In genomic region chr7:92235541-92236031, GRCm38 (mm10) we compare ENCODE assay signal across 8 mouse cellular contexts.
DNase-seq lines count a peak whose midpoint lies in the region; ATAC-seq and TF ChIP-seq lines count a peak whose summit lies in the region.

No protein-coding gene starts in this region.

- no peaks in the 10 kb centered on the region for H3K27me3 ChIP-seq in forebrain, embryonic 15.5 days
- no peaks in the 10 kb centered on the region for H3K27me3 ChIP-seq in midbrain, embryonic 12.5 days
- no peaks in the 10 kb centered on the region for H3K27me3 ChIP-seq in lung, postnatal 0 days (replicated peaks; ENCODE audit: insufficient read depth, low read length)

- TF ChIP-seq EP300 in lung, postnatal 0 days (IDR thresholded peaks at IDR 0.05), result no peak

- WGBS in forebrain, embryonic 15.5 days, result 5% methylated on average over 12 of the region's 12 CpGs
- 12% methylated on average over 12 of the region's 12 CpGs for WGBS in midbrain, embryonic 12.5 days
- WGBS in lung, postnatal 0 days, result 58% methylated on average over 12 of the region's 12 CpGs

- no peaks in the 10 kb centered on the region for H3K9me3 ChIP-seq in forebrain, embryonic 15.5 days
- H3K9me3 ChIP-seq in midbrain, embryonic 12.5 days, result no peaks in the 10 kb centered on the region
- no peaks in the 10 kb centered on the region for H3K9me3 ChIP-seq in lung, postnatal 0 days (ENCODE audit: low read length)

- no peak for TF ChIP-seq CTCF in lung, postnatal 0 days (IDR thresholded peaks at IDR 0.05)

- ATAC-seq in frontal cortex, adult (ENCODE audit: low TSS enrichment), result peak; percentile 68
- peak; percentile 73 for ATAC-seq in forebrain, embryonic 15.5 days (replicated peaks)
- ATAC-seq in midbrain, embryonic 12.5 days (ENCODE audit: low FRiP score, low read depth), result peak; percentile 87
- ATAC-seq in lung, postnatal 0 days, result no peak

- H3K36me3 ChIP-seq in forebrain, embryonic 15.5 days, result no peaks in the 10 kb centered on the region
- no peaks in the 10 kb centered on the region for H3K36me3 ChIP-seq in midbrain, embryonic 12.5 days
- no peaks in the 10 kb centered on the region for H3K36me3 ChIP-seq in lung, postnatal 0 days (ENCODE audit: insufficient read depth, low read length)

- peak overlapping the region; percentile 54 for H3K4me2 ChIP-seq in forebrain, embryonic 15.5 days (replicated peaks)
- H3K4me2 ChIP-seq in midbrain, embryonic 12.5 days (replicated peaks), result peak overlapping the region; percentile 59
- H3K4me2 ChIP-seq in lung, postnatal 0 days (replicated peaks; ENCODE audit: low read depth, low read length), result no peak overlapping the region

- no peak for DNase-seq in frontal cortex, postnatal 10 days (ENCODE audit: low spot score in 2 of 2)
- peak; percentile 57 for DNase-seq in cerebellum, adult 9-11 months
- no peak for DNase-seq in lung, postnatal 0 days (ENCODE audit: low spot score)
- DNase-seq in urinary bladder, postnatal 36 days (ENCODE audit: low spot score in 2 of 2), result no peak
- DNase-seq in thymus, postnatal 14 days, result no peak

- H3K4me1 ChIP-seq in forebrain, embryonic 15.5 days, result peaks cover 11% of the 10 kb centered on the region
- peaks cover 18% of the 10 kb centered on the region for H3K4me1 ChIP-seq in midbrain, embryonic 12.5 days
- H3K4me1 ChIP-seq in lung, postnatal 0 days (ENCODE audit: insufficient read depth, low read depth, low read length), result no peaks in the 10 kb centered on the region

- peak overlapping the region; percentile 50 for H3K4me3 ChIP-seq in forebrain, embryonic 15.5 days
- H3K4me3 ChIP-seq in midbrain, embryonic 12.5 days, result peak overlapping the region; percentile 42
- H3K4me3 ChIP-seq in lung, postnatal 0 days (ENCODE audit: low read depth, low read length), result no peak overlapping the region

- H3K9ac ChIP-seq in forebrain, embryonic 15.5 days (replicated peaks), result peak overlapping the region; percentile 50
- peak overlapping the region; percentile 47 for H3K9ac ChIP-seq in midbrain, embryonic 12.5 days (replicated peaks)
- no peak overlapping the region for H3K9ac ChIP-seq in lung, postnatal 0 days (replicated peaks; ENCODE audit: low read depth)

- peak overlapping the region; percentile 73 for H3K27ac ChIP-seq in forebrain, embryonic 15.5 days (replicated peaks)
- H3K27ac ChIP-seq in midbrain, embryonic 12.5 days (replicated peaks), result no peak overlapping the region
- no peak overlapping the region for H3K27ac ChIP-seq in lung, postnatal 0 days (ENCODE audit: low read length)
